Mouse (Mus musculus): ENCODE data around the gene Frmpd1. TPM values are rescaled to one million over a fixed set of nuclear protein-coding genes. Genes with fewer than 3 reads are reported as not detected.

The Frmpd1 gene
- polyA plus RNA-seq, 1 experiment from 2014 or later, result 0.30 TPM

DNA sequence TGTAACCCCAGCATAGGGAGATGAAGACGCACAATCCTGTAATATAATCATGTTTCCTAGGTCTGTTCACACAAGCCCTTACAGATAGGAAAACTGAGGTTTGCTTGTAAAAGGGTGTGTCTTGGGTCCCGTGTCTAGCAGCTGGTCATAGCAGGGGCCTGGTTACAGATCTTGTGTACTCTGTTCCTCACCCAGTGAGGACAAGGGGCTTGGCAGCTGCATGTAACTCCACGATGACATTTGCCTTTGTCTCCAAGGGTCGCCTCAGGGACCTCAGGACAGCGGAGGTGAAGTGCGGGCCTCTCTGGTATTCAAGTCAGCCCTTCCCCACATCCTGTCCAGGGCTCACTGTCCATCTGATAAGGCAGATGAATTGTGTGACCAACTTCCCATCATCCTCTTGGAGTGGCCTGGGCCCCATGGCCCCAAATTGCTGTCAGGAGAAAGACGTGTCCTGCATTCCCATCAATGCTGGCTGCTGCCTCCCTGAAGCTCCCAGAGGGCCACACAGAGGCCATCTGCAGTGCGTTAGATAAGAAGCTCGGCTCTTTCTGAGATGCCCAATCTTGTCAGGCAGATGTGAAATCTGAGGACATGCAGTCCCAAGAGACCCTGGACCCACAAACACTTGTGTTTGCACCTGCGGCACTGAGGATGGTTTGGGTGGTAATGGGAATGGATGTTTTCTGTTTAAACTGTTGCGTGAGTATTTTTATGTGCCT, 27.8 kb downstream of the Frmpd1 start:
- Histone ChIP-seq H3K9me3 (replicated peaks; ENCODE audit: low read length) (no peaks in the 10 kb centered on the region), H3K4me3 (replicated peaks; ENCODE audit: low read depth, low read length) (no peak overlapping the region), H3K27ac (no peak overlapping the region), H3K9ac (ENCODE audit: low read depth, low read length) (no peak overlapping the region), H3K4me2 (ENCODE audit: low read length) (no peak overlapping the region), H3K36me3 (ENCODE audit: insufficient read depth, low read length) (no peaks in the 10 kb centered on the region), H3K27me3 (ENCODE audit: insufficient read depth, low read length) (no peaks in the 10 kb centered on the region), H3K4me1 (replicated peaks; ENCODE audit: insufficient read depth, low read length) (no peaks in the 10 kb centered on the region)
- TF ChIP-seq CTCF (IDR thresholded peaks at IDR 0.05; ENCODE audit: low read depth), result no peak
- DNase-seq (ENCODE audit: low spot score), result no peak
- WGBS, result 78% methylated on average over 11 of the region's 11 CpGs
- no peak for ATAC-seq (replicated peaks; ENCODE audit: low FRiP score, low read depth)

DNA sequence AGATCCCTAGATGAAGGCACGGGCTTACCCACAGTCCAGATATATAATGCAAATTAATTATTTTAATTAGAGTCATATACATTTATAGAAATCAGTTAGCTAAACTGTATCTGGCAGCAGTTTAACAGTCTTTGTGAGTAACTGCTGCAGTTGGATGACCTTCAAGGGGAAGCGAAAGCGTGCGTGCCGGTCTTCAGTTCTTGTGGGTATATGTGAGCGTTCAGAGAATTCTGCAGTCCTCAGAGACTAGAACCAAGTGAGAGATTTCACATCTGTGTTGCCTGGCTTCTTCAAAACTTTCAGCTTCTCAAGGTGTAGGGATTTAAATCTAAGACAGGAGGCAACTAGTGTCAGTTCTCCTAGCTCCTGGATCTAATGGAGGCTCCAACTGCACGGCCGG, 35.3 kb downstream of the Frmpd1 start:
- no peak overlapping the region for H3K4me2 ChIP-seq (ENCODE audit: low read length)
- H3K9me3 ChIP-seq (replicated peaks; ENCODE audit: low read length), result no peaks in the 10 kb centered on the region
- 80% methylated on average over 8 of the region's 8 CpGs for WGBS
- DNase-seq (ENCODE audit: low spot score) (no peak), ATAC-seq (replicated peaks; ENCODE audit: low FRiP score, low read depth) (no peak)
- H3K27ac ChIP-seq, result no peak overlapping the region
- no peaks in the 10 kb centered on the region for H3K27me3 ChIP-seq (ENCODE audit: insufficient read depth, low read length)
- H3K4me1 ChIP-seq (replicated peaks; ENCODE audit: insufficient read depth, low read length), result no peaks in the 10 kb centered on the region
- TF ChIP-seq CTCF (IDR thresholded peaks at IDR 0.05; ENCODE audit: low read depth), result no peak
- no peaks in the 10 kb centered on the region for H3K36me3 ChIP-seq (ENCODE audit: insufficient read depth, low read length)
- H3K4me3 ChIP-seq (replicated peaks; ENCODE audit: low read depth, low read length), result no peak overlapping the region
- H3K9ac ChIP-seq (ENCODE audit: low read depth, low read length), result no peak overlapping the region

DNA sequence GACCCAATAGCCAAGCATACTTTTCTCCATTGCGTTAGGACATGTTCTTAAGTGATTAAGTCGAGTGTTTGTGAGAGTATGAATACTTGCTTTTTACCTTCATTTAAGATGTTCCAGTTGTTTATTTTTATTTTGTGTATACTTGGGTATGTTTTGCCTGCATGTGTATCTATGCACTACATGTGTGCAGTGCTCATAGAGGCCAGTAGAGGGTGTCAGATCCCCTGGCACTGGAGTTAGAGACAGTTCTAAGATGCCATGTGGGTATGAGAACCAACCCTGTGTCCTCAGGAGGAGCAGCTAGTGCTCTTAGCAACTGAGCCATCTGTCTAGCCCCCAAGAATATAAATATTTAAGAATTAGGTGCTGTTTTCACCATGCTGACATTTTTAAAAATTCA, 37.7 kb downstream of the Frmpd1 start:
- DNase-seq (ENCODE audit: low spot score) (no peak), ATAC-seq (replicated peaks; ENCODE audit: low FRiP score, low read depth) (no peak)
- H3K4me3 ChIP-seq (replicated peaks; ENCODE audit: low read depth, low read length), result no peak overlapping the region
- no peak overlapping the region for H3K9ac ChIP-seq (ENCODE audit: low read depth, low read length)
- TF ChIP-seq CTCF (IDR thresholded peaks at IDR 0.05; ENCODE audit: low read depth), result peak; percentile 23; the same call in 1 of the 2 replicates
- 93% methylated on average over 2 of the region's 2 CpGs for WGBS
- no peaks in the 10 kb centered on the region for H3K9me3 ChIP-seq (replicated peaks; ENCODE audit: low read length)
- no peaks in the 10 kb centered on the region for H3K36me3 ChIP-seq (ENCODE audit: insufficient read depth, low read length)
- H3K4me1 ChIP-seq (replicated peaks; ENCODE audit: insufficient read depth, low read length), result no peaks in the 10 kb centered on the region
- H3K4me2 ChIP-seq (ENCODE audit: low read length), result no peak overlapping the region
- H3K27ac ChIP-seq, result no peak overlapping the region
- H3K27me3 ChIP-seq (ENCODE audit: insufficient read depth, low read length), result no peaks in the 10 kb centered on the region

DNA sequence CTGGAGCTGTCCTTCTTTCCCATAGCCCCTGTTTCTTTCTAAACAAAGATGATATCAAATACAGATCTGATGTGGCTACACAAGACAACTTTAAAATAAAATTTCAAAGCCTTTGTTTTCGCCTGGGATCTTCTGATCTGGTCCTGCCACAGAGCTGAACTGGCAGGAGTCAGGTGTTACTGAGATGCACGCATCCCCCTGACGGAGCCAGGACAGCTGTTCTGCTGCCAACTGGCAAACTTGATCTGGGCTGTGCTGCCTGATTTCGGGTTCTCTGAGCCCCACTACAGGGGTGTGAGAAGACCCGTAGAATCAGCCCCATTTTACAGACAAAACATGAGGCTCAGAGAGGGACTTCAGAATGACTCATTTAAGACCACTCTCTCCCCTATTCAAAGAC, 45.6 kb downstream of the Frmpd1 start:
- Histone ChIP-seq H3K36me3 (ENCODE audit: insufficient read depth, low read length) (no peaks in the 10 kb centered on the region), H3K4me3 (replicated peaks; ENCODE audit: low read depth, low read length) (no peak overlapping the region), H3K4me1 (replicated peaks; ENCODE audit: insufficient read depth, low read length) (no peaks in the 10 kb centered on the region), H3K27me3 (ENCODE audit: insufficient read depth, low read length) (no peaks in the 10 kb centered on the region), H3K27ac (no peak overlapping the region), H3K4me2 (ENCODE audit: low read length) (no peak overlapping the region), H3K9me3 (replicated peaks; ENCODE audit: low read length) (no peaks in the 10 kb centered on the region), H3K9ac (ENCODE audit: low read depth, low read length) (no peak overlapping the region)
- no peak for ATAC-seq (replicated peaks; ENCODE audit: low FRiP score, low read depth)
- DNase-seq (ENCODE audit: low spot score), result no peak
- no peak for TF ChIP-seq CTCF (IDR thresholded peaks at IDR 0.05; ENCODE audit: low read depth)
- WGBS, result 71% methylated on average over 5 of the region's 5 CpGs

DNA sequence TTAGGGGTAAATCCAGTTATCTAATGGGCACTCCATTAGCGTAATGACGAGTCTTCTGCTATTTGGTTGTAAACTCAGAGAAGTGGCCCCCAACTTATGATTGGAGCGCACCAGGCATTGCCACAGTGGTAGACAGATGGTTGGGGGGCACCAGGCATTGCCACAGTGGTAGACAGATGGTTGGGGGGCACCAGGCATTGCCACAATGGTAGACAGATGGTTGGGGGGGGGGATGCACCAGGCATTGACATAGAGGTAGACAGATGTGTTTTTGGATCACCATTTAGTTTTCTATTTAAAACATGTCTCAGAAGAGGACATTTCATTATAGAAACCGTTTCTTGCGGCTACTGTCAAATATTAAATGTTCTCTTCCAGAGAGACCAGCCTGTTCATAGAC, 53.6 kb downstream of the Frmpd1 start:
- no peak for TF ChIP-seq CTCF (IDR thresholded peaks at IDR 0.05; ENCODE audit: low read depth)
- H3K4me1 ChIP-seq (replicated peaks; ENCODE audit: insufficient read depth, low read length), result no peaks in the 10 kb centered on the region
- WGBS, result 94% methylated on average over 5 of the region's 5 CpGs
- H3K9ac ChIP-seq (ENCODE audit: low read depth, low read length), result no peak overlapping the region
- H3K27ac ChIP-seq, result no peak overlapping the region
- H3K36me3 ChIP-seq (ENCODE audit: insufficient read depth, low read length), result no peaks in the 10 kb centered on the region
- no peak for DNase-seq (ENCODE audit: low spot score)
- ATAC-seq (replicated peaks; ENCODE audit: low FRiP score, low read depth), result no peak
- H3K9me3 ChIP-seq (replicated peaks; ENCODE audit: low read length), result no peaks in the 10 kb centered on the region
- H3K4me3 ChIP-seq (replicated peaks; ENCODE audit: low read depth, low read length), result no peak overlapping the region
- H3K4me2 ChIP-seq (ENCODE audit: low read length), result no peak overlapping the region
- H3K27me3 ChIP-seq (ENCODE audit: insufficient read depth, low read length), result no peaks in the 10 kb centered on the region

DNA sequence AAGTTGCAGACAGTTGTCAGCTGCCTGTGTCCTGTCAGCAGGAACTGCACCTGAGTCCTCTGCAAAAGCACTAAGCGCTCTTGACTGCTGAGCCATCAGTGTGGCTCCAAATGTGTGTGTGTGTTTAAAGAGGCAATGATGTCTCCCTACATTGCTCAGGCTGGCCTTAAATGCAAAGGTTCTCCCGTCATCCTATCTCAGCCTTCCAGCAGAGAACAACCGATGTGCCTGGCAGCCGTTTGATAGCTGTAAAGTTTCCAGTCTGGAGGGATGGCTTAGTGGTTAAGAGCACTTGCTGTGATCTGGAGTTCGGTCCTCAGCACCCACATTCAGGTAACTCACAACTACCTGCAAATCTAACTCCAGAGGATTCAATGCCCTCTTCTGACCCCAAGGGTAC, 56.7 kb downstream of the Frmpd1 start:
- Histone ChIP-seq H3K4me2 (ENCODE audit: low read length) (no peak overlapping the region), H3K9ac (ENCODE audit: low read depth, low read length) (no peak overlapping the region), H3K27ac (no peak overlapping the region), H3K36me3 (ENCODE audit: insufficient read depth, low read length) (no peaks in the 10 kb centered on the region), H3K9me3 (replicated peaks; ENCODE audit: low read length) (no peaks in the 10 kb centered on the region), H3K4me1 (replicated peaks; ENCODE audit: insufficient read depth, low read length) (no peaks in the 10 kb centered on the region), H3K4me3 (replicated peaks; ENCODE audit: low read depth, low read length) (no peak overlapping the region), H3K27me3 (ENCODE audit: insufficient read depth, low read length) (no peaks in the 10 kb centered on the region)
- TF ChIP-seq CTCF (IDR thresholded peaks at IDR 0.05; ENCODE audit: low read depth), result no peak
- 68% methylated on average over 5 of the region's 5 CpGs for WGBS
- ATAC-seq (replicated peaks; ENCODE audit: low FRiP score, low read depth), result no peak
- no peak for DNase-seq (ENCODE audit: low spot score)

DNA sequence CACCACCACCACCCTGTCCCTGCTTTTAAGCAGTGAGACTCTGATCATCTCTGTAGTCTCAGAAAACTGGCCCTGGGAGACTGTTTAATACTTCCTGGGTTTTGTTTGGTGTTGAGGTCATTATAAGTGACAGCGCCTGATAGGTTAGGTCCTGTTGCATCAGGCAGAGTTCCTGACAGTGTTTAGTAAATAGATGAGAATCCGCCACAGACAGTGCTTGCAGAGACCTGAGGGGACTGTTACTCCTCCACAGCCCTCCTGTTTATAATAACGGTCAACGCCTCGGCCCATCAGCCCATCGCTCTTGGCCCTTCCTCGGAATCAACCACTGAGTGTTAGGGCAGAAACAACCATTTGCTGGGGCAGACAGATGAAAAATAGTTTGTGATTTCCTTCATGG, 57.5 kb downstream of the Frmpd1 start:
- no peak for ATAC-seq (replicated peaks; ENCODE audit: low FRiP score, low read depth)
- 50% methylated on average over 7 of the region's 7 CpGs for WGBS

More for the DNA sequence above, 57.5 kb downstream of the Frmpd1 start:
- DNase-seq (ENCODE audit: low spot score), result no peak
- H3K36me3 ChIP-seq (ENCODE audit: insufficient read depth, low read length), result no peaks in the 10 kb centered on the region
- no peak overlapping the region for H3K27ac ChIP-seq
- TF ChIP-seq CTCF (IDR thresholded peaks at IDR 0.05; ENCODE audit: low read depth), result no peak
- no peaks in the 10 kb centered on the region for H3K4me1 ChIP-seq (replicated peaks; ENCODE audit: insufficient read depth, low read length)
- no peaks in the 10 kb centered on the region for H3K9me3 ChIP-seq (replicated peaks; ENCODE audit: low read length)
- no peak overlapping the region for H3K9ac ChIP-seq (ENCODE audit: low read depth, low read length)
- no peak overlapping the region for H3K4me3 ChIP-seq (replicated peaks; ENCODE audit: low read depth, low read length)
- H3K27me3 ChIP-seq (ENCODE audit: insufficient read depth, low read length), result no peaks in the 10 kb centered on the region
- H3K4me2 ChIP-seq (ENCODE audit: low read length), result no peak overlapping the region

All from kidney, postnatal 0 days (tissue).